Mouse (Mus musculus) ovary, postnatal 10 days (tissue): Measurements from ENCODE around the gene Mtcl1.

Experiments
- DNase-seq: peaks from one replicate; pipeline ENCODE4 v3.0.0; 2022; ENCODE audit warnings: low spot score

The Mtcl1 gene

GRCm38 (mm10) chr17:66449460-66450341 lies at the start of gene Mtcl1:
Gene Mtcl1, minus strand, starts transcription at chr17:66449750.
- DNase-seq: peak; percentile 35

- no peak for DNase-seq
Observed at GRCm38 (mm10) chr17:66498598-66498997, 49.0 kb upstream of the Mtcl1 start.

GRCm38 (mm10) chr17:66496589-66496988 lies 47.0 kb upstream of the Mtcl1 start:
- DNase-seq: no peak

- no peak for DNase-seq
Observed at GRCm38 (mm10) chr17:66490022-66490601, 40.6 kb upstream of the Mtcl1 start.

- no peak for DNase-seq
Observed at GRCm38 (mm10) chr17:66486576-66486975, 37.0 kb upstream of the Mtcl1 start.

- DNase-seq: peak; percentile 50
Observed at GRCm38 (mm10) chr17:66485742-66486141, 36.2 kb upstream of the Mtcl1 start.

GRCm38 (mm10) chr17:66484965-66485364 lies 35.4 kb upstream of the Mtcl1 start:
- DNase-seq: no peak

- no peak for DNase-seq
Observed at GRCm38 (mm10) chr17:66483651-66484454, 34.3 kb upstream of the Mtcl1 start.

GRCm38 (mm10) chr17:66481295-66481694 lies 31.7 kb upstream of the Mtcl1 start:
- DNase-seq: no peak

GRCm38 (mm10) chr17:66480491-66481278 lies 31.1 kb upstream of the Mtcl1 start:
- no peak for DNase-seq

GRCm38 (mm10) chr17:66479813-66480490 lies 30.4 kb upstream of the Mtcl1 start:
- DNase-seq: no peak

- no peak for DNase-seq
Observed at GRCm38 (mm10) chr17:66479311-66479710, 29.8 kb upstream of the Mtcl1 start.

- no peak for DNase-seq
Observed at GRCm38 (mm10) chr17:66473205-66473604, 23.7 kb upstream of the Mtcl1 start.

GRCm38 (mm10) chr17:66471775-66472174 lies 22.2 kb upstream of the Mtcl1 start:
- no peak for DNase-seq

GRCm38 (mm10) chr17:66471252-66471651 lies 21.7 kb upstream of the Mtcl1 start:
- no peak for DNase-seq

- no peak for DNase-seq
Observed at GRCm38 (mm10) chr17:66470020-66470419, 20.5 kb upstream of the Mtcl1 start.

GRCm38 (mm10) chr17:66457278-66457677 lies 7.7 kb upstream of the Mtcl1 start:
- no peak for DNase-seq

- peak; percentile 73 for DNase-seq
Observed at GRCm38 (mm10) chr17:66451143-66451542, 1.6 kb upstream of the Mtcl1 start.

- no peak for DNase-seq
Observed at GRCm38 (mm10) chr17:66450526-66451070, 1.0 kb upstream of the Mtcl1 start.

- peak; percentile 13 for DNase-seq
Observed at GRCm38 (mm10) chr17:66448421-66449405, 837 bp downstream of the Mtcl1 start.
